Mouse (Mus musculus): ENCODE measurements around the gene Fam83c. TPM values are rescaled to one million over a fixed set of nuclear protein-coding genes. Genes with fewer than 3 reads are reported as not detected.
A peak's percentile ranks its signal among the peaks of the same experiment; 100 is the strongest.

Fam83c gene
- total and polyA plus RNA-seq, 3 experiments, result 0.03 to 0.04 TPM; not detected in 1

DNA sequence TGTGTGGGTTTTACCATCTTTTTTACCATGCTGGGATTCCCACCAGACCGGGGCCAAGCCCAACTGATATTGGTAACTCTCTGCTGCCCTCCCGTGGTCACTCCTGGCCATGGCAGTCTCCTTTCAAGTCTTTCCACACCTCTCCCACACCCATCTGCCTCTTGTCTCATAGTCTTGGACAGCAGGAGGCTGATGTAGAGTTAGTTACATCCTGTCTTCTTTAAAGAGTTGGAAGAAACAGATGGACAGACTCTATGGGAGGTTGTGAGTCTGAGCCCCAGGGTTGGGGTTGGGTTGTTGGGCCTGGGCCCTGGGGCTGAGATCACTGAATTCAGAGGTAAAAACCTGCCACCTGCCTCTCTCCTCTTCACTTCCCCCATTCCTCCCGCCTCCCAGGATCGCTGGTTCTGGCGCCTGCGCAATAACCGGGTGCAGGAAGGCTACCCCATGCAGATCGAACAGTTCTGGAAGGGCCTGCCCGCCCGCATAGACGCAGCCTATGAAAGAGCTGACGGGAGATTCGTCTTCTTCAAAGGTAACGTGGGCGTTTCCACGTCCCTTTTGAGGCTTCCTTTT, 22.7 kb downstream of the Fam83c start:
- Histone ChIP-seq H3K79me2 (ENCODE audit: control insufficient read depth, insufficient read depth, low read length, poor library complexity) (no peaks in the 10 kb centered on the region), H3K4me1 (ENCODE audit: control insufficient read depth in 1 of 2, insufficient read depth in 2 of 2, low read length in 2 of 2) (peaks cover 0 to 4% of the 10 kb centered on the region in 2 experiments; a peak in 2 of 4 replicates), H3K4me3 (ENCODE audit: control insufficient read depth in 1 of 2, insufficient read depth in 1 of 2, low read depth in 2 of 2, low read length in 2 of 2) (no peak overlapping the region), H3K9me3 (replicated peaks; ENCODE audit: insufficient read depth, low read length) (no peaks in the 10 kb centered on the region), H3K27ac (ENCODE audit: control insufficient read depth, low read depth, low read length) (no peak overlapping the region), H3K9ac (ENCODE audit: control insufficient read depth, low read depth, low read length, poor library complexity, severe bottlenecking) (0 out of 2 replicates have a peak overlapping the region, but pooled peaks have one; percentile 1), H3K36me3 (ENCODE audit: control insufficient read depth in 1 of 2, insufficient read depth in 2 of 2, low read length in 2 of 2) (peaks cover 0 to 2% of the 10 kb centered on the region in 2 experiments; a peak in 1 of 4 replicates), H3K27me3 (ENCODE audit: control insufficient read depth in 1 of 2, insufficient read depth in 2 of 2, low read length in 2 of 2) (no peaks in the 10 kb centered on the region)
- TF ChIP-seq SIN3A (IDR thresholded peaks at IDR 0.05; ENCODE audit: low read length) (peak; percentile 24; the same call in 1 of the 2 replicates), ZC3H11A (IDR thresholded peaks at IDR 0.05; ENCODE audit: low read depth, low read length) (peak; percentile 55), NRF1 (IDR thresholded peaks at IDR 0.05; ENCODE audit: insufficient read depth, low read depth, low read length, poor library complexity, severe bottlenecking) (0 out of 2 replicates have a peak, but pooled peaks have one; percentile 40), RAD21 (IDR thresholded peaks at IDR 0.05; ENCODE audit: low read depth, low read length) (peak; percentile 78), KAT2A (conservative IDR thresholded peaks at IDR 0.05; ENCODE audit: low read depth, low read length) (no peak), SMC3 (IDR thresholded peaks at IDR 0.05; ENCODE audit: low read depth, low read length) (peak; percentile 80), CTCF (IDR thresholded peaks at IDR 0.05 in 2 of 3, conservative IDR thresholded peaks at IDR 0.05 in 1 of 3; ENCODE audit: control insufficient read depth in 1 of 3, insufficient read depth in 1 of 3, low read depth in 2 of 3, low read length in 3 of 3, poor library complexity in 1 of 3, severe bottlenecking in 1 of 3) (peak; percentile 89 to 98 (median 95)), ZMIZ1 (IDR thresholded peaks at IDR 0.05; ENCODE audit: low read depth, low read length) (no peak)
- DNase-seq (ENCODE audit: low read depth, low spot score), result peak; percentile 82

DNA sequence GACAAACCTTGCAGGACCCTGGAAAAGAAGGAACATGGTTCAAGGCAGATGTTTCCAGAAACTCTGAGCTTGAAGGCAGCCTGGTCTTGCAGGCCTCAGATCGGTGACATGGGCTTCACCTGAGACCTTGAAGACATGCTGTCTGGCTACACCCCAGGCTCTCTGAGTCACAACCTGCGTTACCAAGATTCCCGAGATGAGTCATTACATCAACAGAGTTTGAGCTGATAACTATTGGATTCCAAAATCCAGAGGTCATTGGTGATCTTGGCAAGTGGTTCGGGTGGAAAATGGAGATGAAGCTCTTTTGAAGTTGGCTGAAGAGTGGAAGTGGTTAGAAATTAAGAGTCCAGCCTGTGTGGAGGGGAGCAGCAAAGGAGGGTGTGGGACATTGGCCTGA, 25.0 kb downstream of the Fam83c start:
- DNase-seq (ENCODE audit: low read depth, low spot score), result no peak
- Histone ChIP-seq H3K27ac (ENCODE audit: control insufficient read depth, low read depth, low read length) (no peak overlapping the region), H3K9me3 (replicated peaks; ENCODE audit: insufficient read depth, low read length) (no peaks in the 10 kb centered on the region), H3K9ac (ENCODE audit: control insufficient read depth, low read depth, low read length, poor library complexity, severe bottlenecking) (no peak overlapping the region), H3K27me3 (ENCODE audit: control insufficient read depth in 1 of 2, insufficient read depth in 2 of 2, low read length in 2 of 2) (no peaks in the 10 kb centered on the region), H3K79me2 (ENCODE audit: control insufficient read depth, insufficient read depth, low read length, poor library complexity) (no peaks in the 10 kb centered on the region), H3K36me3 (ENCODE audit: control insufficient read depth in 1 of 2, insufficient read depth in 2 of 2, low read length in 2 of 2) (peaks cover 0 to under 1% of the 10 kb centered on the region in 2 experiments; a peak in 1 of 4 replicates), H3K4me3 (ENCODE audit: control insufficient read depth in 1 of 2, insufficient read depth in 1 of 2, low read depth in 2 of 2, low read length in 2 of 2) (no peak overlapping the region), H3K4me1 (ENCODE audit: control insufficient read depth in 1 of 2, insufficient read depth in 2 of 2, low read length in 2 of 2) (peaks cover 0 to 7% of the 10 kb centered on the region in 2 experiments; a peak in 2 of 4 replicates)
- TF ChIP-seq POLR2AphosphoS5 (IDR thresholded peaks at IDR 0.05; ENCODE audit: borderline replicate concordance, low read depth, low read length) (no peak), USF1 (IDR thresholded peaks at IDR 0.05; ENCODE audit: low read depth, low read length) (no peak)

DNA sequence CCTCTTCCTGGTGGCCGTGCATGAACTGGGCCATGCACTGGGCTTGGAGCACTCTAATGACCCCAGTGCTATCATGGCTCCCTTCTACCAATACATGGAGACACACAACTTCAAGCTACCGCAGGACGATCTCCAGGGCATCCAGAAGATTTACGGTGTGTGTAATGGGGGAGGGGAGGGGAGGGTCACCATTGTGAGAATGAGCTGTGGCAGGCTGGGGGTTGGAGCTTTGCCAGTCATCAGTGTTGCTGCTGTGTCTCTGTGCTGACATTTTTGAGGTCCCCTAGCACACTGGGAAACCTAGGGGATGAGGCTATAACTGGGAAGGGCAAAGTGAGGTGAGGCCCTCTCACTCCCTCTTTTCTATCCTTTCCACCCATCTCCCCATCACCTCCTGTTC, 27.2 kb downstream of the Fam83c start:
- H3K27me3 ChIP-seq (ENCODE audit: control insufficient read depth in 1 of 2, insufficient read depth in 2 of 2, low read length in 2 of 2), result no peaks in the 10 kb centered on the region; a peak in 1 of 4 replicates
- no peaks in the 10 kb centered on the region for H3K79me2 ChIP-seq (ENCODE audit: control insufficient read depth, insufficient read depth, low read length, poor library complexity)
- DNase-seq (ENCODE audit: low read depth, low spot score), result no peak
- no peaks in the 10 kb centered on the region for H3K36me3 ChIP-seq (ENCODE audit: control insufficient read depth in 1 of 2, insufficient read depth in 2 of 2, low read length in 2 of 2)
- no peak overlapping the region for H3K27ac ChIP-seq (ENCODE audit: control insufficient read depth, low read depth, low read length)
- no peak overlapping the region for H3K4me3 ChIP-seq (ENCODE audit: control insufficient read depth in 1 of 2, insufficient read depth in 1 of 2, low read depth in 2 of 2, low read length in 2 of 2)
- TF ChIP-seq ZMIZ1 (IDR thresholded peaks at IDR 0.05; ENCODE audit: low read depth, low read length) (no peak), TCF12 (IDR thresholded peaks at IDR 0.05; ENCODE audit: low read depth, low read length) (no peak), USF2 (IDR thresholded peaks at IDR 0.05; ENCODE audit: borderline replicate concordance in 1 of 2, insufficient read depth in 1 of 2, low read depth in 1 of 2, low read length in 2 of 2) (no peak)
- H3K9me3 ChIP-seq (replicated peaks; ENCODE audit: insufficient read depth, low read length), result no peaks in the 10 kb centered on the region
- H3K9ac ChIP-seq (ENCODE audit: control insufficient read depth, low read depth, low read length, poor library complexity, severe bottlenecking), result no peak overlapping the region
- peaks cover 0 to 7% of the 10 kb centered on the region in 2 experiments; a peak in 2 of 4 replicates for H3K4me1 ChIP-seq (ENCODE audit: control insufficient read depth in 1 of 2, insufficient read depth in 2 of 2, low read length in 2 of 2)

Measured in MEL (cell line).